Mouse (Mus musculus) heart, postnatal 4 days (tissue): ENCODE data around the gene Spsb3. TPM values are rescaled to one million over a fixed set of nuclear protein-coding genes. Genes with fewer than 3 reads are reported as not detected.

Source experiments
- DNase-seq: peaks from one replicate; pipeline ENCODE4 v3.0.0; 2021
- total RNA-seq, 2 experiments: library from RNA; stranded (reverse); gene quantifications; 2 replicates each; pipeline ENCODE4 v1.2.3; 2021

Gene Spsb3
- total RNA-seq, 2 experiments from 2014 or later = 34.8 to 38.6 TPM

DNA sequence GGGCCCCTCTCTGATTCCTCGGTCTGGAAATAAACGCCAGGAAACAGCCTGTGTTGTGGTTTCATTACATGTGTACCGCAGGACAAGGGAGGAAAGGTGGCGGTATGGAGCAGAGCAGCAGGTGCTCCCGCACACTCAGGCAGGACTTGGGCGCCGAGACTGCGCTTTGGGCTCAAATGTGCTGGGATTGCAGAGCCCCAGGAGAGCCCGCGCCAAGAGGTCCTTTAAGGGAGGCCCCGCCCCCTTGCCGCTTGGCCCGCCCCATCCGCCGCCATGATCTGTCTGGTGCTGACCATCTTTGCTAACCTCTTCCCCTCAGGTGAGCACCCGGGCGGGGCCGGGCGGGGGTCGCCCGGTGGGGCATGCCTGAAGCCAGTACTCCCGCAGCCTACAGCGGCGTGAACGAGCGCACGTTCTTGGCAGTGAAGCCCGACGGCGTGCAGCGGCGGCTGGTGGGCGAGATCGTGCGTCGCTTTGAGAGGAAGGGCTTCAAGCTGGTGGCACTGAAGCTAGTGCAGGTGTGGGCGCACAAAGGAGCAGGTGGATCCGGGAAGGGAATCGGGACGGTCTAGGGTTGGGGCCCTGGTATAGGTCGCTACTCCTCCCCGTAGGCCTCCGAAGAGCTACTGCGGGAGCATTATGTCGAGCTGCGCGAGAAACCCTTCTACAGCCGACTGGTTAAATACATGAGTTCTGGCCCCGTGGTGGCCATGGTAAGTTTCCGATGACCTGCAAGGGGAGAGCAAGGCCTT is 10.0 kb downstream of the Spsb3 start, which contains the start of gene Nme3:
Gene Nme3, plus strand, starts transcription at position 260 of the 752 bp plus-strand sequence.
- DNase-seq = peak; percentile 78

GRCm38 (mm10) chr17:24896993-24897269 is 10.5 kb downstream of the Spsb3 start:
- no peak for DNase-seq

DNA sequence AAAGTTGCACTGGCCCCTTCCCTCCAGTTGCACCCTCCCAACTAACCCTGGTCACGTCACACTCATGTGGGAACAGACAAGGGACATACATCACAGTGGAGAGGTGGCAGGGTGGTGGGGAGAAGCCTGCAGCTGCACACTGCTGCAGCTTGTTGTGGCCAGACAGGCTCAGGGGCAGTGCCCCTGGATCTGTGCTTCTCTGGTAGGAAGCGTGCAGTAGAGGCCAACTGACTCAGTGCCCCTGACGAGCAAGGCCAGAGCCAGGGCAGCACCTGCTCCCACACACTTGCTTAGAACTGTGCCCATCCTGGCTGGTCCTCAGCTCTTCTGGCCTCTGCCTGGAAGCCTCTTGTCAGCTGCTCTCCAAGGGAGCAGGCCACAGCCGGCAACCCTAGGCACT is 11.2 kb downstream of the Spsb3 start:
- no peak for DNase-seq

GRCm38 (mm10) chr17:24898041-24898854 is 11.8 kb downstream of the Spsb3 start:
- no peak for DNase-seq

- peak; percentile 66 for DNase-seq
These were observed 12.7 kb downstream of the Spsb3 start for GRCm38 (mm10) chr17:24899153-24899552.

DNA sequence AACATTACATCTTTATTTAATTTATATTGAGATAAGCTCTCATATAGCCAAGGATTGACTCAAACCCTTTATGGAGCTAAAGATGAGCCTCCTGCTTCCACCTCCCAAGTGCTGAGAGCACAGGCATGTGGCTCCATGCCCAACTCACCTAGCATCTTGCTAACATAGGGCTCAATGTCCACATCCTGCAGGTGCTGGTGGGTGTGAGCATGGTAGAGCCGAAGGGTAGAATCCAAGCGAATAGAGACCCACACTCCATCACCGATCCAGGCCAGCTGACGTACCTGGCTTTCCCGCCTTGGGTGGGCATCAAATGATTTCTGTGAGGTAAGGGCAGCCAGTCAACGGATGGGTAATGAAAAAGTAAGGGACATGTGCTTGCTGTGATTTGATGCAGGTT is 13.6 kb downstream of the Spsb3 start:
- no peak for DNase-seq

DNA sequence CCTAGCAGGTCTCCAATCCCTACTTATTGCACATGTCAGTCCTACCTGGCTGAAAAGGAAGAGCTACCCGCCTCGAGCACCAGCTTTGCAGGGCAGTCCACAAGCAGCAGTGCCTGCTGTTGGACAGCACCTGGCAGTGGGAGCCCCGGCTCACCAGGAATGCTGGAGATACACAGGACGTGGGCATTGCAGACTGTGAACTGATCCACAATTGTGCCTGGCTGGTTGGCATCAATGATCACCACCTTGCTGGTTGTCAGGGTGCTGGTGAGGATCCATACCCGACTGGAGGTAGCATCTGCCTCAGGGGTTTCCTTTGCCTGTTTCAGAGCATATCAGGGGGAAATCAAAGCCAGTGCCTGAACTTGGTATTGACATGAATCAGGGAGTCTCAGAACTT is 15.7 kb downstream of the Spsb3 start:
- DNase-seq = no peak

- DNase-seq = peak; percentile 57
These were observed 16.4 kb downstream of the Spsb3 start for GRCm38 (mm10) chr17:24902671-24903474.

DNA sequence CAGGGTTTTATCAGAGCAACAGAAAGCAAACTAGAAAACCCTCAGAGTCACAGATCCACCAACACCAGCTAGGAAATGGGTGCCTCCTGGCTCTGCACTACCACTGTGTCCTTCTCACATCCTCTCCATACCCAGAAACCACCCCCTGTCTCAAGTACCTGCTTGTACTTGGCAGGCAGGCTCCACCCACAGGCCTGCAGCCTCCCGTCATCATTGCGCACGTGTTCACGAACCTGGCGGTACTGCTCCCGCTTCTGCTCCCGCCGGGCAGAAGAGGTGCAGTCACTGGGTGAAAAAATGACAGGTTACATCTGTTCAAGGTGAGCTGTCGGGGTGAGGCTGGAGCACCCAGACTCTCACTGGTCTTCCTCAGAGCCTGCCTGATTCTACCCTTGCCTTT is 17.3 kb downstream of the Spsb3 start:
- DNase-seq = no peak

- DNase-seq = no peak
These were observed 21.1 kb downstream of the Spsb3 start for GRCm38 (mm10) chr17:24907591-24907990.

GRCm38 (mm10) chr17:24913984-24914383 is 27.5 kb downstream of the Spsb3 start:
- DNase-seq = no peak

GRCm38 (mm10) chr17:24923246-24923645 is 36.8 kb downstream of the Spsb3 start:
- no peak for DNase-seq

- DNase-seq = no peak
These were observed 43.1 kb downstream of the Spsb3 start for GRCm38 (mm10) chr17:24929506-24929905.

- no peak for DNase-seq
These were observed 46.0 kb downstream of the Spsb3 start for GRCm38 (mm10) chr17:24932431-24932830.

DNA sequence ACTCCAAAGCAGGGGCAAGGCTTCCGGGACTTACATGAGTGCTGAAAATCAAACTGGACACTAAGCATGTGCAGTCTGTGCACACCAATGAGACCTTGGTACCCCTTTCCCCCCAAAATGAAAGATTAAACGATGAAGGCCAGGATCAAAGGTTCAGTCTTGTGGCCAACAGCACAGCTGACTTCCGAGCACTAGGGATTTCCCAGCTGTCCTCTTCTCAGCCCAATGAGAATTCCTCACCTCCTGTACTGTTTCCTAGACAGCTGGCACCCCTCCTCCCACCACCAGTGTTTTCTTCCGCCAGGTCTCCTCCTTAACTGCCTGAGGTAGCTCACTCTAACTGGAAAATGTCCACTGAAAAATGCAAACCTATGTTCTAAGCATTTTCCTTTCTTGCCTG is 46.7 kb downstream of the Spsb3 start:
- DNase-seq = no peak

DNA sequence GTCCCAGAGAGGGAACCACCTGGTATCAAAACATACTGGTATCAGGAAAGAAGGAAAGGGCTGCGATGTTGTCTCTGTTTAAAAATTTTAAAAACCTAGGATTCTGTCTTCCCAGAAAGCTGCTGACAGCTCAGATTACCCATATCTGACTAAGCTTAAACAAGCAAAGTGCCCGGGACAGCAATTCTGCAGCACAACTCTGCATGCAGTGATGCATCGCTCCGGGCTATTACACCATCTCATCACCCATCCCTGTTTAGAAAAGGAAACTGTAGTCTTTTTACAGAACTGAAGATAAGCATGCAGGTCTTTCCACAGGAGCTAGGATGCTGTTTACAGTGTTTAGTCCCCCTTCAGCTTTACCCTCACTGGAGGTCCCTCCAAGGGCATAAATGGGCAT is 48.5 kb downstream of the Spsb3 start:
- no peak for DNase-seq

GRCm38 (mm10) chr17:24935666-24936065 is 49.2 kb downstream of the Spsb3 start:
- no peak for DNase-seq

- peak; percentile 97 for DNase-seq
These were observed 50.1 kb downstream of the Spsb3 start, which contains the start of gene Mapk8ip3 for GRCm38 (mm10) chr17:24936259-24937237. Gene Mapk8ip3 (minus strand): TSS chr17:24936977.

- DNase-seq = no peak
These were observed 50.8 kb downstream of the Spsb3 start for GRCm38 (mm10) chr17:24937266-24937665.
